Mouse (Mus musculus): ENCODE measurements at regions not wholly inside any gene's neighbourhood (a gene's known extent, or its start where the extent isn't known, plus 50 kb on each side); places are given as distances from the start of the nearest gene placed in this dataset.

DNA sequence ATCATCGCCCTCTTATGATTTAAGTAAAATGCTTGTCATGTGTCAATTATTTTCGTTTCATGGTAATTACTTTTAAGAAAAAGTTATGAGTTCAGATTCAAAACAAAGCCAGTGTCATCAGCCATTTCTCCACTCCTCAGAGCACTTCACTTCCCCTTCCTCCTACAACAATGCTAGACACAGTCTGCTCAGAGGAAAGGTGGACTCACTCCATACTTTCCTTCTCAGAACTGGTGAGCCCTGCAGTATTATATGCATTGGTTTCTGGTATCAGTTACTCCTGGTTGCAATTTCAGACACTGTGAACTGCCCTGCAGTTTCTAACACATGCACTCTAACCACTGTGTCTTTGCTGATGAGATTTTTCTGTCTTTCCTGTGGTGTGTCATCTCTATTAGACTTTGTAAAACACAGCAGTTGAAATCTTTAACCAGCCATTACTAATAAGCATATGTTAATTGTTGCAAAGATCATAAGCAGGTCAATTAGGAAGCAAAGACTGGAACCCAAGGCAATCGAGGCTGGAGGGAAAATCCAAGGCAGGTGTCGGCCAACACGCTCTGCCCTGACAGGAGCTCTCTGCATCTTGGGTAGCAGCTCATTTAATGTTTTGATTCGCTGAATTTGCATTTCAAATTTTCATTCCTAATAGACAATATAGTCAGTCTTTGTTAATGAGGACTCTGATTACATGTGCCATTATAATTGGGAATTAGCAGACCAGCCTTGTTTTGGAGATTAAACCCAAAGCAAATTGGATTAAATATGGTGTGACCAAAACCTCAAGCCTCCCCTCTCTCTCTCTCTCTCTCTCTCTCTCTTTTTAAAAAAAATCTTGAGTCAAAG lies 202.7 kb downstream of the Pou4f1 start:
- Histone ChIP-seq H3K27ac (ENCODE audit: low read depth, low read length) (no peak overlapping the region), H3K27me3 (ENCODE audit: control insufficient read depth, insufficient read depth, low read length) (no peaks in the 10 kb centered on the region), H3K36me3 (ENCODE audit: control insufficient read depth, insufficient read depth, low read length) (no peaks in the 10 kb centered on the region), H3K9me3 (ENCODE audit: control insufficient read depth, low read length) (no peaks in the 10 kb centered on the region), H3K4me1 (ENCODE audit: control insufficient read depth, insufficient read depth, low read length) (no peaks in the 10 kb centered on the region), H3K4me2 (ENCODE audit: low read depth, low read length) (no peak overlapping the region), H3K4me3 (ENCODE audit: low read depth, low read length) (no peak overlapping the region), H3K9ac (replicated peaks; ENCODE audit: low read depth, low read length) (no peak overlapping the region)
- ATAC-seq (ENCODE audit: low read depth), result no peak
- 62% methylated on average over 6 of the region's 6 CpGs for WGBS

DNA sequence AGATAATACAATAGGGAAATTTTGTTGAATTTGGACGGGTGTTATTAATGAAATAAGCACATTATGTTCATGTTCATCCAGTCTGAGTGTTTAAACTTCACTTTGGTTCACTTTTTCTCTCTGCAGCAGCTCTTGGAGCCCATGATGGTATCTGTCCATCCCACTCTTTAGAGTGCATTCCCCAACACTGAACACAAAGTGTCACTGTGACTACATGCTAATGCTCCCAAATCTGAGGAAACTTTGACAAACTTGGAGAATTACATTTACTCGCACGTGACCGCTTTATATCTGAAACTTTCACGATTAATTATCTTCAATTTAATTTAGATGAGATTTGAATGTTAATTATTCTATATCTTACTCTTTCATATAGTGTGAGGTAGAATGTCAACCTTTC lies 250.8 kb downstream of the Pou4f1 start:
- ATAC-seq (ENCODE audit: low read depth), result no peak
- WGBS, result 82% methylated on average over 5 of the region's 5 CpGs
- H3K27ac ChIP-seq (ENCODE audit: low read depth, low read length), result no peak overlapping the region

DNA sequence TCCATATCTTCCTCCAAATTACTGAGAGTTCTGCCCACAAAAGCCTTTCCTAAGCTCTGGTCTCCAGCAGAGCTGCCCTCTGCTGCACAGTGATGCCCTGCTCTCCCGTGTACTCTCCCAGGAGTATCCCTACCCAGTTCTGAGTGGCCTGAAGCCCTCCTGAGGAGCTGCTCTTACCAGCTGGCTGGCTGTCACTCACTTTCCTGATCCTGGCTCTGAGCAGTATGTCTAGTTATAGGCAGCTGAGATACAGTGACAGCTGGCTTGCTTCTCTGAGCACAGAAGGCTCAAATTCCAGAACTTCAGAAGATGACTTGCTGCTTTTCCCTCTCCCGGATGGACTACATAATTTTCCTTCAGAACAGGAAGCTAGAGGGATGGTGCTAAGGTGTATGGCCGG lies 257.1 kb downstream of the Pou4f1 start:
- no peak overlapping the region for H3K27ac ChIP-seq (ENCODE audit: low read depth, low read length)
- H3K27me3 ChIP-seq (ENCODE audit: control insufficient read depth, insufficient read depth, low read length), result no peaks in the 10 kb centered on the region
- no peak overlapping the region for H3K4me2 ChIP-seq (ENCODE audit: low read depth, low read length)
- no peaks in the 10 kb centered on the region for H3K9me3 ChIP-seq (ENCODE audit: control insufficient read depth, low read length)
- no peaks in the 10 kb centered on the region for H3K36me3 ChIP-seq (ENCODE audit: control insufficient read depth, insufficient read depth, low read length)
- 0 out of 2 replicates have a peak, but pooled peaks cover 3% of the 10 kb centered on the region for H3K4me1 ChIP-seq (ENCODE audit: control insufficient read depth, insufficient read depth, low read length)
- no peak overlapping the region for H3K4me3 ChIP-seq (ENCODE audit: low read depth, low read length)
- ATAC-seq (ENCODE audit: low read depth), result no peak
- no peak overlapping the region for H3K9ac ChIP-seq (replicated peaks; ENCODE audit: low read depth, low read length)
- 78% methylated on average over 3 of the region's 3 CpGs for WGBS

More for the DNA sequence above, 250.8 kb downstream of the Pou4f1 start:
- no peaks in the 10 kb centered on the region for H3K36me3 ChIP-seq (ENCODE audit: control insufficient read depth, insufficient read depth, low read length)
- H3K9ac ChIP-seq (replicated peaks; ENCODE audit: low read depth, low read length), result no peak overlapping the region
- no peaks in the 10 kb centered on the region for H3K27me3 ChIP-seq (ENCODE audit: control insufficient read depth, insufficient read depth, low read length)
- H3K4me1 ChIP-seq (ENCODE audit: control insufficient read depth, insufficient read depth, low read length), result no peaks in the 10 kb centered on the region
- no peak overlapping the region for H3K4me3 ChIP-seq (ENCODE audit: low read depth, low read length)
- H3K9me3 ChIP-seq (ENCODE audit: control insufficient read depth, low read length), result no peaks in the 10 kb centered on the region
- no peak overlapping the region for H3K4me2 ChIP-seq (ENCODE audit: low read depth, low read length)

DNA sequence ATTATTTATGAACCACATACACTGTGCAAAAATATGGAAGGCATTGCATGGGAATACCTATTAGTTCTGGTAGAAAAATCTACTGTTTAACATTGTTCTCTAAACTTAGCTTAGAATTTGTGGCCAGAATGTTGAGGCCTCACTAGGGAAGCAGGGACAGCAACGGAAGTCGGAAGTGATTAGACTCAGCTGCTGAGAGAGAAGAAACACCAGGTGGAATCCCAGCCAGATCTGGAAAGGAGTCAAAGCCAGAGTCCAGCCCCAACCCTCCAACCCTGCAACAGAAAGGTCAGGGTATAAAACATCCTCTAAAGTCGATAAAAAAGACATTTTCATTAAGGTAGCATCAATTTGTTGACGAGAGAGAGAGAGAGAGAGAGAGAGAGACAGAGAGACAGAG lies 258.9 kb downstream of the Pou4f1 start:
- Histone ChIP-seq H3K27me3 (ENCODE audit: control insufficient read depth, insufficient read depth, low read length) (no peaks in the 10 kb centered on the region), H3K27ac (ENCODE audit: low read depth, low read length) (no peak overlapping the region), H3K4me2 (ENCODE audit: low read depth, low read length) (no peak overlapping the region), H3K4me1 (ENCODE audit: control insufficient read depth, insufficient read depth, low read length) (0 out of 2 replicates have a peak, but pooled peaks cover 3% of the 10 kb centered on the region), H3K4me3 (ENCODE audit: low read depth, low read length) (no peak overlapping the region), H3K36me3 (ENCODE audit: control insufficient read depth, insufficient read depth, low read length) (no peaks in the 10 kb centered on the region), H3K9ac (replicated peaks; ENCODE audit: low read depth, low read length) (no peak overlapping the region), H3K9me3 (ENCODE audit: control insufficient read depth, low read length) (no peaks in the 10 kb centered on the region)
- 68% methylated on average over 4 of the region's 4 CpGs for WGBS
- no peak for ATAC-seq (ENCODE audit: low read depth)

DNA sequence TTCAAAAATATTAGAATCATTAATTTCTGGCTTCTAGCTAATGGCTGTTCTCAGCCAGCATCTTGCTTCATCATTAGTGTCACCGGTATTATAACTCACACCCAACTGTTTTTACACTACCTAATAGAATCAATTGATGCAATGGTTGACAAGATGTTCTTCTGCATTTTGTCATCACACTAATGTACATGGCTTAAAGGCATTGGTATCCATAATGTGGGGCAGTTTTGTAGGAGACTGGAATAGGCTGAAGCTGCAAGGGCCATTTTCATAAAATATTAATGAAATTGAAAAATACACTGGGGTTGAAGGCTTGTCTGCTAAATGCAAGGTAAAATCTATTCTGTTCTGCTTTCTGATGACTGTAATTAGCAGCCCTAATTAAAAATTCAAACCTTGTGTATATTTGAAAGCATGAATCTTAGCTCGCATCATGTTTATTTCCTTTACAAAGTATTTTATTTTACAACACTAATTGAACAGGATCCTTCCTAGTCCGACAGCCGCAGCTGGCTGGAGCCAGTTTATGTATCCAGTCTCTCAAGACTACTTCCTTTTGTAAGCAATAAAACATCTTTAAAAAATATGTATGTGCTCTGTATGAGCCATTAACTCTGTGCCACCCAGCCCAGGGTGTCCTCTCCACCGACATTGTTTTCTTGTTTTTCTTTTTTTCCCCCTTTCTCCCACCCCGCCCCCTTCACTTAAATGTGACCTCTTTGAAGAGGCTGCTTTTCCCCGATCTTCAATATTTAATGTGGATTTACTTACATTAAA lies 259.6 kb downstream of the Pou4f1 start:
- WGBS, result 52% methylated on average over 7 of the region's 7 CpGs
- Histone ChIP-seq H3K27ac (ENCODE audit: low read depth, low read length) (no peak overlapping the region), H3K4me2 (ENCODE audit: low read depth, low read length) (no peak overlapping the region), H3K36me3 (ENCODE audit: control insufficient read depth, insufficient read depth, low read length) (no peaks in the 10 kb centered on the region), H3K27me3 (ENCODE audit: control insufficient read depth, insufficient read depth, low read length) (no peaks in the 10 kb centered on the region), H3K4me3 (ENCODE audit: low read depth, low read length) (no peak overlapping the region), H3K9ac (replicated peaks; ENCODE audit: low read depth, low read length) (no peak overlapping the region), H3K4me1 (ENCODE audit: control insufficient read depth, insufficient read depth, low read length) (0 out of 2 replicates have a peak, but pooled peaks cover 3% of the 10 kb centered on the region), H3K9me3 (ENCODE audit: control insufficient read depth, low read length) (no peaks in the 10 kb centered on the region)
- ATAC-seq (ENCODE audit: low read depth), result peak; percentile 31; the same call in 1 of the 2 replicates

DNA sequence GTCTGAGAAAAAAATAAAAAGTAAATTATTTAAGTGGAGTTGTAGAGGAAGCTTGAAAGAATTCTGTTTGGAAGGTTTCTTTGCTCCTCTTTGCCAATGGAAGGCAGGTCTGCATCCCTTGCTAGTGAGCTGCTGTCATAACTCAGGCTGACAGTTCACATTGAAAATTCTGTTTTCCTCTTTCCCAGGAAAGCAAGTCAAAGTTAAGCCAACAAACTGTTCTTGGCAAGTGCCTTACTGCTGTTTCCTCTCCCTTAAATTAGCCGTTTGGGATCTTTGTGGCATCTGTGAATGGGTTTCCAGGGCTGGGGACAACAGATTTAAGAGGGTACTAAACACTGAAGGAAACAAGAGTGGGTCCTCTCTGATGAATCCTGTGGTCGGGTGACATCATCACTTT lies 261.2 kb downstream of the Pou4f1 start:
- Histone ChIP-seq H3K36me3 (ENCODE audit: control insufficient read depth, insufficient read depth, low read length) (no peaks in the 10 kb centered on the region), H3K27ac (ENCODE audit: low read depth, low read length) (no peak overlapping the region), H3K9ac (replicated peaks; ENCODE audit: low read depth, low read length) (no peak overlapping the region), H3K4me3 (ENCODE audit: low read depth, low read length) (no peak overlapping the region), H3K27me3 (ENCODE audit: control insufficient read depth, insufficient read depth, low read length) (no peaks in the 10 kb centered on the region), H3K4me1 (ENCODE audit: control insufficient read depth, insufficient read depth, low read length) (0 out of 2 replicates have a peak, but pooled peaks cover 3% of the 10 kb centered on the region), H3K9me3 (ENCODE audit: control insufficient read depth, low read length) (no peaks in the 10 kb centered on the region), H3K4me2 (ENCODE audit: low read depth, low read length) (no peak overlapping the region)
- WGBS, result 36% methylated on average over 2 of the region's 2 CpGs
- ATAC-seq (ENCODE audit: low read depth), result 0 out of 2 replicates have a peak, but pooled peaks have one; percentile 42

DNA sequence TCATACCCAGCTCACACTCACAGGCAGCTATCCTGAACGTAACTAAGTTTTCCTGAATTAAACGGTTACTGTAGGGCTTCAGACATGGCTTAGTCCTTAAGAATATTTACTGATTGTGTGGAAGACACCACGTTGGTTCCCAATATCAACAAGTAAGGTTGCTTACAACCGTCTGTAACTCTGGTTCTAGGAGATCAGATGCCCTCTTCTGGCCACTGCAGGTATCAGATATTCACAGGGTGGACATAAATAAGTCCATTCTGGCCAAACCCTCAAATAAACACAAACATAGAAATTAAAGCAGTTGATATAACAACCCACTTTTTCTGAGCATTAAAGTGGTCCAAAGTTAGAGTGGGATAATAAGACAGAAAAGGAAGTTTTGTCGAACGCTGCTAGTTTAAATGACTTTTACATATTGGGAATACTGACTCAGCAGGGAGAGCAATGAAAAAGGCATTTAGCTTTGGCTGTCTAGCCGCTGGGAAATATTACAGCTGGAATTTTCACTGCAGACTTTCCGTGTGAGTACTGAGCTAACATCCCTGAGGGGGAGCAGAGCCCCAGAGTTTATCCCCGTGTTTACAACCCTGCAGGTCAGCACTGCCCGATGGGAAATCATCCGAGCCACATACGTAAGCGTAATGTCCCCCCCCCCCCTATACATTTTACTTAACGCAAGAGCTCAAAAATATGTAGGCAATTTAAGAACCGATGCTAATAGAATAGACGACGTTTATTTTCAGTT lies 264.4 kb downstream of the Pou4f1 start:
- no peak overlapping the region for H3K4me2 ChIP-seq (ENCODE audit: low read depth, low read length)
- H3K9ac ChIP-seq (replicated peaks; ENCODE audit: low read depth, low read length), result no peak overlapping the region
- ATAC-seq (ENCODE audit: low read depth), result no peak
- H3K27ac ChIP-seq (ENCODE audit: low read depth, low read length), result no peak overlapping the region
- H3K4me3 ChIP-seq (ENCODE audit: low read depth, low read length), result no peak overlapping the region
- 62% methylated on average over 17 of the region's 17 CpGs for WGBS
- H3K27me3 ChIP-seq (ENCODE audit: control insufficient read depth, insufficient read depth, low read length), result no peaks in the 10 kb centered on the region
- H3K36me3 ChIP-seq (ENCODE audit: control insufficient read depth, insufficient read depth, low read length), result no peaks in the 10 kb centered on the region
- H3K9me3 ChIP-seq (ENCODE audit: control insufficient read depth, low read length), result no peaks in the 10 kb centered on the region
- 0 out of 2 replicates have a peak, but pooled peaks cover 1% of the 10 kb centered on the region for H3K4me1 ChIP-seq (ENCODE audit: control insufficient read depth, insufficient read depth, low read length)

DNA sequence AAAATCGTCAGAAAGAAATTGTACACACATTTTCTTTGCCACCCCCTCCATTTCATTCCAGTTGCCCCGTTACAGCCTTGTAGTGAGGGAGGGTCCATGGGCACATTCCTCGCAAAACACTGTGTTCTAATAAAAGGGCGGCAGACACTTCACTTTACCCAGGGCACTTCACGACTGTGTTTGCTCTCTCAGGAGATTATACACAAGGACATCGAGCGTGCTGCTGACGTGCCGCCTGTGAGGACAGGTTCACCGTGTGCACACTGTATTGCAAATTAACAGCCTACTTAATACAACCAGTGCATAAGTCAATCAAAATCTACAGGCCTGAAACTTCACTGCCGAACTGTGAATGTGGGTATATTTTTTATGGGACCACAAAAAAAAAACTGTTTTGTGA lies 274.6 kb downstream of the Pou4f1 start:
- ATAC-seq (ENCODE audit: low read depth), result no peak
- Histone ChIP-seq H3K36me3 (ENCODE audit: control insufficient read depth, insufficient read depth, low read length) (no peaks in the 10 kb centered on the region), H3K27me3 (ENCODE audit: control insufficient read depth, insufficient read depth, low read length) (no peaks in the 10 kb centered on the region), H3K4me3 (ENCODE audit: low read depth, low read length) (no peak overlapping the region), H3K9ac (replicated peaks; ENCODE audit: low read depth, low read length) (no peak overlapping the region), H3K27ac (ENCODE audit: low read depth, low read length) (no peak overlapping the region), H3K9me3 (ENCODE audit: control insufficient read depth, low read length) (no peaks in the 10 kb centered on the region), H3K4me1 (ENCODE audit: control insufficient read depth, insufficient read depth, low read length) (no peaks in the 10 kb centered on the region), H3K4me2 (ENCODE audit: low read depth, low read length) (no peak overlapping the region)
- 63% methylated on average over 11 of the region's 11 CpGs for WGBS

Data from neural tube, embryonic 14.5 days (tissue).